Mouse (Mus musculus): ENCODE data around the gene Prkar1b. TPM values are rescaled to one million over a fixed set of nuclear protein-coding genes. Genes with fewer than 3 reads are reported as not detected.
A peak's percentile ranks its signal among the peaks of the same experiment; 100 is the strongest.

Prkar1b gene
- total and polyA plus RNA-seq, 2 experiments from 2014 or later: 303 to 392 TPM

DNA sequence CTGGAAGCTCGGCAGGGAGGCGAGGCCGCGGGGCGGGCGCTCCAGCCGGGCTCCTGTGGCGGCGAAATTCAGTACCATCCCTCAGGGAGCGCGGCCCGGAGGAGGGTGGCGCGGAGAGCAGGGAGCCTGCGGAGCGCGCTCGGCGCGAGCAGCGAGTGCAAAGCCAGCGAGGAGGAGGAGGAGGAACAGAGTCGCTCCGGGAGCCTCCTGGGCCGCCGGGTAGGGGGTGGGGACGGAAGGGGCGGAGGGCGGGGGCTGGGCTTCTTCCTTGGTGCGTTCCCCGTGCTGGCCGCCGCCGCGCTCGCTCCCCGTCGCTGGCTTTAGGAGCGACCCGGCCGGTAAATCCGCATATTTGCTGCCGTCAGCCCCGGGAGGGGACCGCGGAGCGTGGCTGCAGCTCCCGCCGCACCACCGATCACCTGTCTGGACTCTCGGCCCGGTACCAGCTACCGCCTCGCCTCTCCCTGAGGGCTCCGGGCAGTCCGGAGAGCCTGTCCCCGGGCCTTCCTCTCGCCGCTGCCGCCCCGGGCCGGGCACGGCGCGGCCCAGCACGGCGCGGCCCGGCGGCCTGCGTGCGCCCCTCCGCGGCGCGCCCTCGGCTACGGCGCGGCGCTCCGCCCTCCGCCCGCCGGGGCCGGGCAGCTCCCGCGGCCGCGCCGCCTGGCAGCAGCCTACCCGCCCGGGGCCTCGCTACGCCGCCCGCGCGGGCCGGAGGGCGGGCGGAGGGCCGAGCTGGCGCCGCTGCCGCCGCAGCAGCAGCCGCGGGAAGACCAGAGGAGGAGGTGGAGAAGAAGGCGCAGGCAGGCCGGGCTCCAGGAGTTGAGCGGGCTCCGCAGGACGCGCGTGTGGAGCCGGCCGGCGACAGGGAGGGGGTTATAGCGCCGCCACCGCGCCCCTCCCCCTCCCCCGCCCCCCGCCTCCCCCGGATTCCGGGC, 154.7 kb downstream of the Prkar1b start:
- H3K4me3 ChIP-seq (ENCODE audit: low read depth, low read length): peak overlapping the region; percentile 74
- peaks cover 35% of the 10 kb centered on the region for H3K27me3 ChIP-seq (ENCODE audit: insufficient read depth, low read length)
- peaks cover 21% of the 10 kb centered on the region for H3K4me1 ChIP-seq (ENCODE audit: insufficient read depth)
- DNase-seq (peak; percentile 80), ATAC-seq (peak; percentile 64)
- no peaks in the 10 kb centered on the region for H3K36me3 ChIP-seq (ENCODE audit: insufficient read depth)
- 2% methylated on average over 96 of the region's 127 CpGs for WGBS
- H3K27ac ChIP-seq (ENCODE audit: low read depth, low read length): peak overlapping the region; percentile 90
- H3K9ac ChIP-seq: peak overlapping the region; percentile 81
- no peaks in the 10 kb centered on the region for H3K9me3 ChIP-seq (ENCODE audit: low read length)
- TF ChIP-seq CTCF (IDR thresholded peaks at IDR 0.05; ENCODE audit: low read depth): no peak
- H3K4me2 ChIP-seq (ENCODE audit: low read depth): peak overlapping the region; percentile 83

DNA sequence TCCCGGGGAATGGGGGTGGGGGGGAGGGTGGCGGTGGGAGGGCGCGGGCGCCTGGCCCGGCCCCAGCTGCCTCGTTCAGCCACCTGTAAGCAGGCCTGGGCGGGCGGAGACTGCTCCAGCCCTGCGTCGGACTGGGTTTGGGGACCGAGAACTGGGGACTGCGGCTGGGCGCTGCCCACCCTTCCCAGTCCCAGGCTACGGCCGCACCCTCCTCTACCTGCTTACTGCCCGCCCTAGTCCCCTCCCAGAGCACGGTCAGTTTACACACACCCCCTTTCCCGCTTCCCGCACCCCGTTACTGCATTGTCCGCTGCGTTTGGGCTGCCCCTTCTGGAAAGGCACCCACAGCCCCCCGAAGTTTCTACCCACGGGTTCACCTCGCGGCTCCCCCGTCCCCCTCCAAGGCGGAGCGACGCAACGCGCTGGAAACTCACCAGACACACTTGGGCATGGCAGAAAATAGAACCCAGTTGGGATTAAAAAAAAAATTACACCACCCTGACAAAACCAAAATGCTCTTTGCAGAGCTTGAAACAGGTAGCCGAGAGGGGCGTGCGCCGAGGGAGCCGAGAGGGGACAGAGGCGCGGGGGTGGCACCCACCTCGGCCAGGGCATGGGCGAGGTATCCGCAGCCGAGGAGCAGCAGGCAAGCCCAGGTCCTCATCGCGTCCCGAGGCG, 155.6 kb downstream of the Prkar1b start:
- Histone ChIP-seq H3K4me1 (ENCODE audit: insufficient read depth) (peaks cover 21% of the 10 kb centered on the region), H3K36me3 (ENCODE audit: insufficient read depth) (no peaks in the 10 kb centered on the region)
- under 1% methylated on average over 42 of the region's 48 CpGs for WGBS

GRCm38 (mm10) chr5:138993371-138994107, 156.3 kb downstream of the Prkar1b start:
- peak overlapping the region; percentile 83 for H3K4me2 ChIP-seq (ENCODE audit: low read depth)
- 1% methylated on average over 40 of the region's 40 CpGs for WGBS

More for the DNA sequence above, 155.6 kb downstream of the Prkar1b start:
- Histone ChIP-seq H3K9me3 (ENCODE audit: low read length) (no peaks in the 10 kb centered on the region), H3K4me3 (ENCODE audit: low read depth, low read length) (peak overlapping the region; percentile 74), H3K27me3 (ENCODE audit: insufficient read depth, low read length) (peaks cover 35% of the 10 kb centered on the region), H3K4me2 (ENCODE audit: low read depth) (peak overlapping the region; percentile 83), H3K27ac (ENCODE audit: low read depth, low read length) (peak overlapping the region; percentile 90), H3K9ac (peak overlapping the region; percentile 81)
- DNase-seq: peak; percentile 57
- no peak for TF ChIP-seq CTCF (IDR thresholded peaks at IDR 0.05; ENCODE audit: low read depth)
- ATAC-seq: no peak

DNA sequence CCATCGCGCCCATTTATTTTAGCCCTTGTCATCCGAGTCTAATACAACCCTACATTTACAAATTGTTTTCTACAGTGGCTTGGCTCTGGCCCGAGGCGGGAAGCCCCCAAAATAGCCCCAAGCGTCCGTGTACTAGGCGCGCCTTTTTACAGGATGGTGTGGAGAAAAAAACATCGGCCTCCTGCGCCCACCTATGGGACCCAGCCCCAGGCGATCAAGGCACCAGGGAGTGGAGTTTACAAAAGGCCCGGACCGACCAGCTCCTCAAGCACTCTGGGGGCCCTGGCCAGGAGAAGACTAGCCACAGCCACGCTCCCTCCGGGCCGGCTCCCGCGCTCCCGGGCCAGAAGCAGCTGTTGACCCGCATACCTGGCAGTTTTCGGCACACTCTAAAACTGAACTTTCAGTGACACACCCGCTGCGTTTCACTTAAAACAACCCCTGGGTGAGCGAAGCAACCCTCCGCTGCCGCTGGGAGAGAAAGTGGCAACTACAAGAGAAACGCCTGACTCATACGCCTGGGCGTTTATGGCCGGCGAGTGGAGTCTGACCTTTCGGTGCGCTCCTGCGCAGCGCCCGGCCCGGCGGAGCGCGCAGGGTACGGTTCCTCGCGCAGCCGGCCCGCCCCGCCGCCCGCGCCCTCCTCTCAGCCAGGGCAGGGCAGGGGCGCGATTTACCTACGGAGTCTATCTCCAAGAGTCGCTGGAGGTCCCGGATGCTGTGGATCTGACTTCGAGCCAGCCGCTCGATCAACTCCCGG, 157.0 kb downstream of the Prkar1b start:
- TF ChIP-seq CTCF (IDR thresholded peaks at IDR 0.05; ENCODE audit: low read depth): no peak
- peak overlapping the region; percentile 81 for H3K9ac ChIP-seq
- H3K4me1 ChIP-seq (ENCODE audit: insufficient read depth): peaks cover 19% of the 10 kb centered on the region
- 7% methylated on average over 59 of the region's 59 CpGs for WGBS
- ATAC-seq: no peak
- H3K4me2 ChIP-seq (ENCODE audit: low read depth): peak overlapping the region; percentile 83
- no peak for DNase-seq
- peaks cover 21% of the 10 kb centered on the region for H3K27me3 ChIP-seq (ENCODE audit: insufficient read depth, low read length)
- H3K36me3 ChIP-seq (ENCODE audit: insufficient read depth): peaks cover 5% of the 10 kb centered on the region
- H3K9me3 ChIP-seq (ENCODE audit: low read length): no peaks in the 10 kb centered on the region
- H3K4me3 ChIP-seq (ENCODE audit: low read depth, low read length): peak overlapping the region; percentile 74
- H3K27ac ChIP-seq (ENCODE audit: low read depth, low read length): no peak overlapping the region

More at GRCm38 (mm10) chr5:138993371-138994107, 156.3 kb downstream of the Prkar1b start:
- no peak for DNase-seq
- peak overlapping the region; percentile 74 for H3K4me3 ChIP-seq (ENCODE audit: low read depth, low read length)
- H3K9me3 ChIP-seq (ENCODE audit: low read length): no peaks in the 10 kb centered on the region
- TF ChIP-seq CTCF (IDR thresholded peaks at IDR 0.05; ENCODE audit: low read depth): no peak
- no peaks in the 10 kb centered on the region for H3K36me3 ChIP-seq (ENCODE audit: insufficient read depth)
- peaks cover 21% of the 10 kb centered on the region for H3K4me1 ChIP-seq (ENCODE audit: insufficient read depth)
- no peak overlapping the region for H3K27ac ChIP-seq (ENCODE audit: low read depth, low read length)
- H3K27me3 ChIP-seq (ENCODE audit: insufficient read depth, low read length): peaks cover 28% of the 10 kb centered on the region
- H3K9ac ChIP-seq: peak overlapping the region; percentile 81
- ATAC-seq: no peak

- ATAC-seq: no peak
- no peak overlapping the region for H3K4me3 ChIP-seq (ENCODE audit: low read depth, low read length)
- H3K4me2 ChIP-seq (ENCODE audit: low read depth): no peak overlapping the region
- whole genome bisulfite sequencing: 56% methylated on average over 4 of the region's 4 CpGs
- H3K27me3 ChIP-seq (ENCODE audit: insufficient read depth, low read length): peaks cover 14% of the 10 kb centered on the region
- TF ChIP-seq CTCF (IDR thresholded peaks at IDR 0.05; ENCODE audit: low read depth): no peak
- DNase-seq: no peak
- H3K9ac ChIP-seq: no peak overlapping the region
- H3K9me3 ChIP-seq (ENCODE audit: low read length): no peaks in the 10 kb centered on the region
- H3K27ac ChIP-seq (ENCODE audit: low read depth, low read length): no peak overlapping the region
- peaks cover 16% of the 10 kb centered on the region for H3K36me3 ChIP-seq (ENCODE audit: insufficient read depth)
- H3K4me1 ChIP-seq (ENCODE audit: insufficient read depth): peaks cover 10% of the 10 kb centered on the region
Measured at GRCm38 (mm10) chr5:138991734-138992133, 158.1 kb downstream of the Prkar1b start.
